Mouse (Mus musculus): Measurements from ENCODE around the gene Tex30. TPM values are rescaled to one million over a fixed set of nuclear protein-coding genes. Genes with fewer than 3 reads are reported as not detected.
"Not testable (repeated sequence)": the region's sequence is repeated elsewhere in the genome, so short reads cannot be mapped to it uniquely, and the experiment has no call there.

Tex30 gene
- polyA plus RNA-seq, 1 experiment from 2014 or later, result 62.3 TPM

GRCm38 (mm10) chr1:44117571-44117970 lies 15.3 kb upstream of the Tex30 start:
- H3K4me2 ChIP-seq (replicated peaks), result peak overlapping the region; percentile 65
- no peaks in the 10 kb centered on the region for H3K27me3 ChIP-seq
- ATAC-seq, result no peak
- H3K9ac ChIP-seq (replicated peaks), result no peak overlapping the region
- H3K4me1 ChIP-seq (replicated peaks), result peaks cover 31% of the 10 kb centered on the region
- no peaks in the 10 kb centered on the region for H3K9me3 ChIP-seq
- peaks cover 27% of the 10 kb centered on the region for H3K36me3 ChIP-seq
- H3K4me3 ChIP-seq (replicated peaks), result peak overlapping the region; percentile 68
- H3K27ac ChIP-seq, result no peak overlapping the region

- ATAC-seq, result no peak
- peaks cover 22% of the 10 kb centered on the region for H3K36me3 ChIP-seq
- peak overlapping the region; percentile 66 for H3K9ac ChIP-seq (replicated peaks)
- H3K27me3 ChIP-seq, result no peaks in the 10 kb centered on the region
- no peaks in the 10 kb centered on the region for H3K9me3 ChIP-seq
- H3K4me3 ChIP-seq (replicated peaks), result peak overlapping the region; percentile 80
- peaks cover 14% of the 10 kb centered on the region for H3K4me1 ChIP-seq (replicated peaks)
- H3K27ac ChIP-seq, result no peak overlapping the region
- peak overlapping the region; percentile 70 for H3K4me2 ChIP-seq (replicated peaks)
- WGBS, result 12% methylated on average over 5 of the region's 5 CpGs
Observed at GRCm38 (mm10) chr1:44102939-44103338, 698 bp upstream of the Tex30 start.

- H3K27ac ChIP-seq, result peak overlapping the region; percentile 83
- H3K9me3 ChIP-seq, result no peaks in the 10 kb centered on the region
- peaks cover 14% of the 10 kb centered on the region for H3K4me1 ChIP-seq (replicated peaks)
- peak overlapping the region; percentile 82 for H3K9ac ChIP-seq (replicated peaks)
- ATAC-seq, result peak; percentile 88
- under 1% methylated on average over 55 of the region's 55 CpGs for WGBS
- peaks cover 25% of the 10 kb centered on the region for H3K36me3 ChIP-seq
- H3K4me3 ChIP-seq (replicated peaks), result peak overlapping the region; percentile 80
- H3K27me3 ChIP-seq, result no peaks in the 10 kb centered on the region
- H3K4me2 ChIP-seq (replicated peaks), result peak overlapping the region; percentile 70
Observed at GRCm38 (mm10) chr1:44101448-44102225, 604 bp downstream of the Tex30 start.

- Histone ChIP-seq H3K27ac (no peak overlapping the region), H3K4me2 (replicated peaks) (no peak overlapping the region), H3K9ac (replicated peaks) (no peak overlapping the region), H3K4me1 (replicated peaks) (no peaks in the 10 kb centered on the region), H3K9me3 (no peaks in the 10 kb centered on the region; the same call in 1 of the 2 replicates), H3K27me3 (no peaks in the 10 kb centered on the region), H3K36me3 (no peaks in the 10 kb centered on the region), H3K4me3 (replicated peaks) (no peak overlapping the region)
- ATAC-seq, result no peak
- 0% methylated on average over 1 of the region's 1 CpGs for WGBS
Observed at GRCm38 (mm10) chr1:44064625-44065024, 37.6 kb downstream of the Tex30 start.

- WGBS, result 96% methylated on average over 6 of the region's 6 CpGs
- Histone ChIP-seq H3K4me2 (replicated peaks) (no peak overlapping the region), H3K27me3 (no peaks in the 10 kb centered on the region), H3K36me3 (no peaks in the 10 kb centered on the region), H3K9ac (replicated peaks) (no peak overlapping the region), H3K9me3 (no peaks in the 10 kb centered on the region), H3K27ac (no peak overlapping the region), H3K4me1 (replicated peaks) (no peaks in the 10 kb centered on the region), H3K4me3 (replicated peaks) (no peak overlapping the region)
- no peak for ATAC-seq
Observed at GRCm38 (mm10) chr1:44063439-44063838, 38.8 kb downstream of the Tex30 start.

- no peak within 1 kb of the TSS for H3K9ac ChIP-seq (replicated peaks)
Observed at GRCm38 (mm10) chr1:44061836-44062235, 40.4 kb downstream of the Tex30 start, which contains the start of gene Gm8251. Gene Gm8251 (minus strand): TSS chr1:44061936.

GRCm38 (mm10) chr1:44057805-44058204 lies 44.4 kb downstream of the Tex30 start:
- no peak overlapping the region for H3K27ac ChIP-seq
- WGBS, result 92% methylated on average over 3 of the region's 3 CpGs
- ATAC-seq, result no peak
- no peaks in the 10 kb centered on the region for H3K36me3 ChIP-seq
- H3K9ac ChIP-seq (replicated peaks), result no peak overlapping the region
- H3K27me3 ChIP-seq, result no peaks in the 10 kb centered on the region
- no peak overlapping the region for H3K4me2 ChIP-seq (replicated peaks)
- H3K4me1 ChIP-seq (replicated peaks), result no peaks in the 10 kb centered on the region
- no peaks in the 10 kb centered on the region for H3K9me3 ChIP-seq
- no peak overlapping the region for H3K4me3 ChIP-seq (replicated peaks)

More at GRCm38 (mm10) chr1:44061836-44062235, 40.4 kb downstream of the Tex30 start, which contains the start of gene Gm8251:
- Histone ChIP-seq H3K4me1 (replicated peaks) (no peaks in the 10 kb centered on the region), H3K27me3 (no peaks in the 10 kb centered on the region), H3K4me3 (replicated peaks) (no peak within 1 kb of the TSS), H3K27ac (no peak within 1 kb of the TSS), H3K4me2 (replicated peaks) (no peak within 1 kb of the TSS), H3K36me3 (no peaks in the 10 kb centered on the region), H3K9me3 (no peaks in the 10 kb centered on the region)
- 90% methylated on average over 2 of the region's 2 CpGs for WGBS
- no peak for ATAC-seq

GRCm38 (mm10) chr1:44046556-44046955 lies 55.7 kb downstream of the Tex30 start:
- peaks cover 4% of the 10 kb centered on the region; the same call in 1 of the 2 replicates for H3K4me1 ChIP-seq (replicated peaks)
- no peaks in the 10 kb centered on the region for H3K9me3 ChIP-seq
- no peak overlapping the region for H3K4me2 ChIP-seq (replicated peaks)
- no peak overlapping the region for H3K9ac ChIP-seq (replicated peaks)
- no peaks in the 10 kb centered on the region for H3K27me3 ChIP-seq
- H3K4me3 ChIP-seq (replicated peaks), result no peak overlapping the region
- H3K27ac ChIP-seq, result no peak overlapping the region
- ATAC-seq, result no peak
- WGBS, result 88% methylated on average over 2 of the region's 2 CpGs
- no peaks in the 10 kb centered on the region for H3K36me3 ChIP-seq

- not testable (repeated sequence) for H3K27me3 ChIP-seq; H3K9me3 ChIP-seq; H3K4me1 ChIP-seq (replicated peaks); H3K27ac ChIP-seq; H3K4me3 ChIP-seq (replicated peaks); H3K36me3 ChIP-seq; H3K9ac ChIP-seq (replicated peaks); ATAC-seq; H3K4me2 ChIP-seq (replicated peaks)
- WGBS, result 92% methylated on average over 5 of the region's 5 CpGs
Observed at GRCm38 (mm10) chr1:44045689-44046088, 56.6 kb downstream of the Tex30 start.

- H3K27ac ChIP-seq, result peak overlapping the region; percentile 19; the same call in 1 of the 2 replicates
- no peaks in the 10 kb centered on the region for H3K27me3 ChIP-seq
- H3K4me1 ChIP-seq (replicated peaks), result peaks cover 4% of the 10 kb centered on the region; the same call in 1 of the 2 replicates
- no peaks in the 10 kb centered on the region for H3K9me3 ChIP-seq
- peak overlapping the region; percentile 72 for H3K4me2 ChIP-seq (replicated peaks)
- H3K4me3 ChIP-seq (replicated peaks), result peak overlapping the region; percentile 46
- peak overlapping the region; percentile 65 for H3K9ac ChIP-seq (replicated peaks)
- ATAC-seq, result peak; percentile 86
- H3K36me3 ChIP-seq, result no peaks in the 10 kb centered on the region
- WGBS, result 3% methylated on average over 6 of the region's 6 CpGs
Observed at GRCm38 (mm10) chr1:44042555-44042915, 59.7 kb downstream of the Tex30 start.

- whole genome bisulfite sequencing, result 2% methylated on average over 17 of the region's 17 CpGs
- no peaks in the 10 kb centered on the region for H3K36me3 ChIP-seq
- ATAC-seq, result peak; percentile 83
- no peaks in the 10 kb centered on the region for H3K27me3 ChIP-seq
- peak overlapping the region; percentile 72 for H3K4me2 ChIP-seq (replicated peaks)
- H3K27ac ChIP-seq, result peak overlapping the region; percentile 19; the same call in 1 of the 2 replicates
- peak overlapping the region; percentile 46 for H3K4me3 ChIP-seq (replicated peaks)
- peak overlapping the region; percentile 65 for H3K9ac ChIP-seq (replicated peaks)
- H3K9me3 ChIP-seq, result no peaks in the 10 kb centered on the region
- H3K4me1 ChIP-seq (replicated peaks), result peaks cover 4% of the 10 kb centered on the region; the same call in 1 of the 2 replicates
Observed at GRCm38 (mm10) chr1:44041797-44042554, 60.3 kb downstream of the Tex30 start.
